Mouse (Mus musculus): ENCODE measurements around the gene Gm15080. TPM values are rescaled to one million over a fixed set of nuclear protein-coding genes. Genes with fewer than 3 reads are reported as not detected.

Gm15080 gene
- not detected in 4 replicates for total RNA-seq (2023)

GRCm38 (mm10) chrX:147992693-147993092, at the start of gene Gm15080:
Gene Gm15080, plus strand, starts transcription at chrX:147992993.

Other genes with a start within 250 kb of the Gm15080 start
- not detected in 4 replicates for gene Gm15128, start 227.0 kb upstream of the Gm15080 start, total RNA-seq (2023)
- gene Gm15107, start 187.7 kb downstream of the Gm15080 start, total RNA-seq (2023) = not detected in 4 replicates